Mouse (Mus musculus) limb, embryonic 15.5 days (tissue): Measurements from ENCODE around the gene Mup7. TPM values are rescaled to one million over a fixed set of nuclear protein-coding genes. Genes with fewer than 3 reads are reported as not detected.
"Not testable (repeated sequence)": the region's sequence is repeated elsewhere in the genome, so short reads cannot be mapped to it uniquely, and the experiment has no call there.

Source experiments
- ATAC-seq: fragments of 200-750 bp; cut with Nextera tagmentation; 2 replicates; pipeline ENCODE4 v1.8.0; 2017; ENCODE audit warnings: low read depth, moderate TSS enrichment; ENCODE audit not compliant: insufficient number of reproducible peaks, low FRiP score, low TSS enrichment
- H3K27ac ChIP-seq: fragments of 300-500 bp; sonication (generic); 2 replicates; pipeline ENCODE4 v1.5.1; 2015; ENCODE audit warnings: moderate library complexity, mild to moderate bottlenecking, inconsistent platforms
- H3K27me3 ChIP-seq: fragments of 300-500 bp; sonication (generic); 2 replicates; pipeline ENCODE4 v1.6.1; 2015; ENCODE audit warnings: inconsistent platforms
- H3K36me3 ChIP-seq: fragments of 300-500 bp; sonication (generic); 2 replicates; pipeline ENCODE4 v1.6.1; 2015; ENCODE audit warnings: inconsistent platforms
- H3K4me1 ChIP-seq: fragments of 300-500 bp; sonication (generic); 2 replicates; pipeline ENCODE4 v1.6.1; 2015; ENCODE audit warnings: inconsistent platforms
- H3K4me2 ChIP-seq: fragments of 300-500 bp; sonication (generic); 2 replicates; pipeline ENCODE4 v1.6.1; 2015; ENCODE audit warnings: mild to moderate bottlenecking, inconsistent platforms
- H3K4me3 ChIP-seq: fragments of 300-500 bp; sonication (generic); 2 replicates; pipeline ENCODE4 v1.5.1; 2015; ENCODE audit warnings: mild to moderate bottlenecking, inconsistent platforms
- H3K9ac ChIP-seq: fragments of 300-500 bp; sonication (generic); 2 replicates; pipeline ENCODE4 v1.6.1; 2015; ENCODE audit warnings: inconsistent platforms
- H3K9me3 ChIP-seq: fragments of 300-500 bp; sonication (generic); 2 replicates; pipeline ENCODE4 v1.6.1; 2016; ENCODE audit warnings: inconsistent platforms
- WGBS: fragments of 180-500 bp; shearing (Covaris S2); methylation state at CpG from one replicate; pipeline ENCODE4 v1.1.7; 2015; 5-methylcytosine and 5-hydroxymethylcytosine counted together
- polyA plus RNA-seq: library from polyadenylated mRNA; unstranded; fragments of >200 nt; fragmentation: Nextera tagmentation; extraction: Ambion mirVana; gene quantifications from 2 replicates; pipeline ENCODE4 v1.2.1, GENCODE M21; 2015

Gene Mup7
- polyA plus RNA-seq = 0.42 and 0.91 TPM in 2 replicates

- not testable (repeated sequence) for H3K4me3 ChIP-seq, H3K9me3 ChIP-seq, H3K36me3 ChIP-seq, ATAC-seq, H3K4me1 ChIP-seq, H3K4me2 ChIP-seq, H3K9ac ChIP-seq, H3K27me3 ChIP-seq, H3K27ac ChIP-seq
- 65% methylated on average over 2 of the region's 2 CpGs for whole genome bisulfite sequencing
Observed at GRCm38 (mm10) chr4:60070375-60070774, at the start of gene Mup7. Gene Mup7 (minus strand): TSS chr4:60070475.

GRCm38 (mm10) chr4:60079865-60080264 is 9.6 kb upstream of the Mup7 start:
- H3K36me3 ChIP-seq, H3K9me3 ChIP-seq, H3K27me3 ChIP-seq, H3K4me3 ChIP-seq, H3K27ac ChIP-seq, H3K4me1 ChIP-seq, H3K4me2 ChIP-seq, ATAC-seq, H3K9ac ChIP-seq: not testable (repeated sequence)
- WGBS = 58% methylated on average over 3 of the region's 3 CpGs

DNA sequence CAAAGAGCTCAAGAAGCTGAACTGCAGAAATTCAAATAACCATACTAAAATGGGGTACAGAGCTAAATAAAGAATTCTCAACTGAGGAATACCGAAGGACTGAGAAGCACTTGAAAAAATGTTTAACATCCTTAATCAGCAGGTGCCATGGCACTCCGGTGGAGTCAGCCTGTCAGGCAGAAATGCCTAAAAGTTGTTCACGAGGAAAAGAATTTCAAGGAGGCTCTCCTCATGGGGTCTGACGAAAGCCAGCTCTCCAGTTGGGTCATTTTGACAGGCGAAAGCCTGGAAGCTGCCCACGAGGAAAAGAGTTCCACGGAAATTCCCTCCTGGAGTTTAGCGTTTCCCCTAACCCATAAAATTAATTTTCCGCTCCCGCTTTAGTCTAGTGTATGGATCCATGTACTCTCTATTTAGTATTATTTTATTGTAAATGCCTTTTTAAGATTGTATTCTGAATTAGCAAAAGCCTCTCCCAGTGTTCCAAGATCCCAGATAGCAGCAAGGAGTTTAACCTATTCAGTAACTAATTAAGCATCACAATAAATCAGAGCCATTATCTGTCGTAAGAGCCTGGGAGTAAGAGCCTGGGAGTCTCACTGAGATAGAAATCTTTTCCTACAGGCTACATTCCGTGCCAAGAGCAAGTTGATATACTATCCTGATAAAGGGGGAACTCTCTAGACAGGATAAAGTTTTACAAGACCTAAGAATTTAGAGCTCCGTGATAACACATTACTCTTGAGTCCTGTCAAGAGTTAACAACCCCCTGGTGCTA is 40.8 kb downstream of the Mup7 start:
- not testable (repeated sequence) for H3K9ac ChIP-seq, ATAC-seq, H3K4me3 ChIP-seq, H3K9me3 ChIP-seq, H3K4me2 ChIP-seq, H3K4me1 ChIP-seq, H3K27ac ChIP-seq, H3K27me3 ChIP-seq, H3K36me3 ChIP-seq
- 54% methylated on average over 13 of the region's 13 CpGs for WGBS

DNA sequence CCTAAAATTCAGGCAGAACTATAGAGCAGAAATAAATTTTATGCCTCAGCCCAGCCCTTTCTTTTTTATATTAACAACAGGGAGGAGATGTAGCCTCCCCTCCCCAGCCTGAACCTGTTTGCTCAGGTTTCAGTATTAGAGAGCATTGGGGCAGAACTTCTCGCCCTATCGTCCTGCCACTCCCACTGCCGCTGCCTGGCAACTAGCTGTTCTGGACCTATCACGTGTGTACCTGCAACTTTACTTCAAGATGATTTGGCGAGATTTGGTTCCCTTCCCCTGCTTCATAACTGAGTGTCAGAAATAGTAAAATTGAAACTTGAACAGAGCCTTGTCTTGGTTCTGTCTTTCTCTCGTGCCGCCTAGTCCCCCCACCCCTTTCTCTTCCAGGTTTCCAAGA is 50.1 kb downstream of the Mup7 start:
- not testable (repeated sequence) for H3K9ac ChIP-seq, H3K4me2 ChIP-seq, H3K36me3 ChIP-seq, H3K4me3 ChIP-seq, H3K27me3 ChIP-seq, H3K4me1 ChIP-seq, H3K27ac ChIP-seq, ATAC-seq, H3K9me3 ChIP-seq
- 87% methylated on average over 7 of the region's 7 CpGs for WGBS

Other genes starting within 250 kb of the Mup7 start
- gene Slc46a2, start 155.4 kb downstream of the Mup7 start, polyA plus RNA-seq = 5.6 and 6.0 TPM in 2 replicates
- gene Mup4, start 109.8 kb downstream of the Mup7 start, polyA plus RNA-seq = not detected in 2 replicates
- gene Mup6, start 106.2 kb downstream of the Mup7 start, polyA plus RNA-seq = not detected in 2 replicates
- gene Mup2, start 83.8 kb upstream of the Mup7 start, polyA plus RNA-seq = 1.9 and 2.8 TPM in 2 replicates
- 0.55 and 1.1 TPM in 2 replicates for gene Mup8, start 152.1 kb upstream of the Mup7 start, polyA plus RNA-seq